Mouse (Mus musculus) urinary bladder, postnatal 36 days (tissue): ENCODE results near the gene Pltp.
A peak's percentile ranks its signal among the peaks of the same experiment; 100 is the strongest.
"Not testable (repeated sequence)": the region's sequence is repeated elsewhere in the genome, so short reads cannot be mapped to it uniquely, and the experiment has no call there.

Source experiments
- DNase-seq, 2 experiments: peaks; one replicate each; pipeline ENCODE4 v3.0.0; 2022; ENCODE audit warnings: low spot score in 2 of 2, mixed read lengths in 1 of 2

Pltp gene

DNA sequence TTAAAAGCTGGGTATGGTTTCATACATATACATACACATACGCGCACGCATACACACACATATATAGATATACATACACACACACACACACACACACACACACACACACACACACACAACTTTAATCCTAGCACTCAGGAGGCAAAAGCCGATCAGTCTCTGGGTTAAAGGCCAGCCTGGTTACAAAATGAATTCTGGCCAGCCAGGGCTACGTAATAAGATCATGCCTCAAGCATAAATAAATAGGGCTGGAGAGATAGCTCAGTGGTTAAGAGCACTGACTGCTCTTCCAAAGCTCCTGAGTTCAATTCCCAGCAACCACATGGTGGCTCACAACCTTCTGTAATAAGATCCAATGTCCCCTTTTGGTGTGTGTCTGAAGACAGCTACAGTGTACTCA lies 1.9 kb downstream of the Pltp start:
- not testable (repeated sequence) for DNase-seq

DNA sequence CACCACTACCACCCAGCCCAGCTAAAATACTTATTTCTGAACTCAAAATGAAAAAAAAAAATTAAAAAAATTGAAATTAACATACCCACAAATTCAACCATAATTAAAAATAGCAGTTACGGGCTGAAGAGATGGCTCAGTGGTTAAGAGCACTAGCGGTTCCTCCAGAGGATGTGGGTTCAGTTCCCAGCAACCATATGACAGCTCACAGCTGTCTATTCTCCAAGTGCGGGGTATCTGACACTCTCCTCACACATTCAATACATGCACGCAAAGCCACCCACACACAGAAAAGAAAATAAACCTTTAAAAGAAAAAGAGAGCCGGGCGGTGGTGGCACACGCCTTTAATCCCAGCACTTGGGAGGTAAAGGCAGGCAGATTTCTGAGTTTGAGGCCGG lies 7.5 kb downstream of the Pltp start:
- DNase-seq: no peak

DNA sequence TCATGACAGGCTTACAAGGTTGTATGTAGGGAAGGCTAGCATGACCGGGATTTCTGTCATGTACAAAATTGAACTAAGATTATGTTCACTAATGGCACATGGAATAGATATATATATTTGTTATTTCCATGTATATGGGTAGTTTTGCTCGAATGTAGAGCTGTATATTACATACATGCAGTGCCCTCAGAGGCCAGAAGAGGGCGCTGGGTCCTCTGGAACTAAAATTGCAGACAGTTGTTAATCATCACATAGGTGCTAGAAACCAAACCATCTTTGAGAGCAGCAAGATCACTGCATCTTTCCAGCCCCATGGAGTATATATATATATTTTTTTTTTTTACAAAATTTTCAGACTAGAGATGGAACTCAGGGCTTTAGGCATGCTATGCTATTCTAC lies 11.7 kb downstream of the Pltp start:
- DNase-seq: no peak

DNA sequence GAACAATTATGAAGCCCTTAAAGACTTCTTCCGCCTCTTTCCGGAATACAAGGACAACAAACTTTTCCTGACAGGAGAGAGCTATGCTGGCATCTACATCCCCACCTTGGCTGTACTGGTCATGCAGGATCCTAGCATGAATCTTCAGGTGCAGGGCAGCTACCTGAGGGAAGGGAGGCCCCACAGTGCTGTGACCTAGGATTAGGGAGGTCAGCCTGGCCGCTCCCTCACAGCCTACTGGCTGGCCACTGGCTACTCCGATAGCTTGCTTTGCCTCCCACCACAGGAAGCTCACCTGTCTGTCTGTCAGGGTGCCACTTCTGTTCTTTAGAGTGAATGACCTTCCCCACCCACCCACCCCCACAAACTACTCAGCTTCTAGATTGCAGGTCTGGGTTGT lies 22.3 kb downstream of the Pltp start:
- DNase-seq: no peak

DNA sequence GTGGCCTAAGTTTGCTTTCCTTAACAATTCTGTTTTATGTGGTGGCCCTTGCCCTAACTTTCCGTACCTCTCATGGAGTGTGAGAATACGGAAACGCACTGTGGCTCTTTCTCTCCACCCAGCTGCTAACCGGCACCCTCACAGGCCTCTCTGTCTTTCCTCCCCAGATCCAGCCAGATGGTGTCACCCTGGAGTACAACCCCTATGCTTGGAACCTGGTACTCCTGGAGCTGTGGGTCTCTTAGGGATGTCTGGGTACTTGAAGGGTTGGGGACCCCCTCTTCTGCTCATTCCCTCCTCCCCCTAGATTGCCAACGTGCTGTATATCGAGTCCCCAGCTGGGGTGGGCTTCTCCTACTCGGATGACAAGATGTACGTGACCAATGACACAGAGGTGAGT lies 23.0 kb downstream of the Pltp start:
- DNase-seq: peak in 1 of 2 experiments; percentile 11

DNA sequence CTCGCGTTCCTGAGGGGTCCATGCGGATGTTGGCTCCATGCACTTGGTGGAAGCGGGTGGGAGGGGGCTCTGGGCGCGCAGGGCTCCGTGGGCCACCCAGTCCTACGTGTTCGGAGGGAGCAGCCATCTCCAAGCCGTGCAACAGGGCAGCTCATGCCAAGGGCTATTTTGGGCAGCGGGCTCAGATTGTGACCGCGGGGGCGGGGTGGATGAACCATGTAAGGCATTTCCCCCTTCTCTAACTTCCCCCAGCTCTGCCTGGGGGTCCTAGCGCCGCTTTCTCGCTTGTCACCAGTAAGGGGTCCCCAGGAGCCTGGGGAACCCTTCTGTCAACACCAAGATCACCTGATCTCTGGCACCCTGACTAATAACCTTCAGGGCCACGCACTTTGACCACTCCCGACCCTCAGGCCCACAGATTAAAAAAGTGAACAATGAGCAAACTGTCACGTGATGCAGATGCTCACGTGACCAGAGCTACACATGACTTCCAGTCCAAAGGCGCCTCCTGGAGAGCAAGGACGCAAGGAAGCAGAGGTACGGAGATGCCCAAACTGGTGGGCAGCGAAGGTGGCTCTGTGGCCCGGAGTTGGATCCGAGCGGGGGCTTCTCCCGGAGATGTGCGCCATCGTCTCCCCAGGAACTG lies 24.1 kb downstream of the Pltp start, which contains the start of gene Neurl2:
Gene Neurl2, minus strand, starts transcription at position 143 of the 646 bp plus-strand sequence.
- DNase-seq: peak; percentile 89 to 90

DNA sequence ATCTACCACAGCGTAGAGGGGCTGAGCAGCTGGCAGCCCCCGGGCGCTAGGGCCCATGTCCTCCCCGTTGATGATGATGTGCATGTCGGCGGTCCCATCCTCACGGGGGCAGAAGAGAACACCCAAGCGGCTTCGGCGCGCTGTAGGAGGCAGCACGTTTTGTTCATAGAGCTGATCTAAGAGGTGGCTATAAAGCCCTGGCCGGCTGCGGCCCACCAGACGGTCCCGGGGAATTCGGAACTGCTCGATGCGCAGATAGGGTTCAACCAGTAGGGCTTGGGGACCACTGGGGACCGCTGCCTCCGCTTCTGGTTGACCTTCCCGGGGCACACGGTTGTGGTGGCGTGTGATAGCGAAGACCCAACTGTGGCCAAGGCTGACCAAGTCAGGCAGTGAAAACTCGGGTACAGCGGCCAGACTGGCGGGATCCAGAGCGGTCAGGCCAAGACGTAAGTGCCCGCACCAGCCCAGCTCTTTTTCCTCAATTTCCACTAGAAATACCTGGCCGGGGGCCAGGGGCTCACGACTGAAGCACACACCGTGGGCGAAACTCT lies 24.7 kb downstream of the Pltp start, which contains the start of gene Ctsa:
Gene Ctsa, plus strand, starts transcription at position 126 of the 554 bp plus-strand sequence.
- peak; percentile 65 to 78 for DNase-seq

DNA sequence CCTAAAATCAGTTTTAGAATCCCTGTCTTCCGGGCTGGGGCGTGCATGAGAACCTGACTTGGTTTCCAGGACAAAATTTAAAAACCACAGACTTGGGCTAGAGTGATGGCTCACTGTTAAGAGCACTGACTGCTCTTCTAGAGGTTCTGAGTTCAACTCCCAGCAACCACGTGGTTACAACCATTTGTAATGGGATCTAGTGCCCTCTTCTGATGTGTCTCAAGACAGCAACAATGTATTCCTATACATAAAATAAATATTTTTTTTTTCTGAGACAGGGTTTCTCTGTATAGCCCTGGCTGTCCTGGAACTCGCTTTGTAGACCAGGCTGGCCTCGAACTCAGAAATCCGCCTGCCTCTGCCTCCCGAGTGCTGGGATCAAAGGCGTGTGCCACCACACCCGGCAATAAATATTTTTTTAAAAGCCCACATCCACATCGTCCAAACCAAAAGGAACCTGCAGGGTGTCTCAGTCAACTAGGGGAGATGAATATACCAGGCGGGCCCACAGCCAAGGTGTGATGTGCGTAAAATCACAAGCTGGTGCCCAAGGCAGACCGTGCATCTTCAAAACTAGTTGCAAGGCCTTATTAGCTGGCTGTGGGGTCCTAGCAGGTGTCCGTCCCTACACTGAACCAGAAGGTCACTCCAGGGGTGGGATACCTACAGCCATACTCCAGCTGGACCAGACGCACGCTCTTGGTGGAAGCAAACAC lies 25.3 kb downstream of the Pltp start:
- no peak for DNase-seq

DNA sequence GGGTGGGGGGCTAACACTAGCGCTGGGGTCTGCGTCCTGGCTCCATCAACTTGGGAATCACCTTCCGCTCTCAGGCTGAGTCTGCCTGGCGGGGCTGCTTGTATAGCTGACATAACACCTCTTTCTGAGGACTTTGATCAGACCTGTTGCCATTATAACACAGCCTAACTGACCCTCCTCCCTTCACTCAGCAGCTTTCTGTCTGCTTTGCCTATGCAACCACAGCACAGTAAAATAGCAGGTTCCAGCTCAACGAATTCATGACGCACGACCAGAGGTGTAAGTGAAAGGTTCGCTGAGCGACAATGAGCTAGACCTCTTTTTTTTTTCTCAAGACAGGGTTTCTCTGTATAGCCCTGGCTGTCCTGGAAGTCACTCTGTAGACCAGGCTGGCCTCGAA lies 26.5 kb downstream of the Pltp start:
- no peak for DNase-seq

DNA sequence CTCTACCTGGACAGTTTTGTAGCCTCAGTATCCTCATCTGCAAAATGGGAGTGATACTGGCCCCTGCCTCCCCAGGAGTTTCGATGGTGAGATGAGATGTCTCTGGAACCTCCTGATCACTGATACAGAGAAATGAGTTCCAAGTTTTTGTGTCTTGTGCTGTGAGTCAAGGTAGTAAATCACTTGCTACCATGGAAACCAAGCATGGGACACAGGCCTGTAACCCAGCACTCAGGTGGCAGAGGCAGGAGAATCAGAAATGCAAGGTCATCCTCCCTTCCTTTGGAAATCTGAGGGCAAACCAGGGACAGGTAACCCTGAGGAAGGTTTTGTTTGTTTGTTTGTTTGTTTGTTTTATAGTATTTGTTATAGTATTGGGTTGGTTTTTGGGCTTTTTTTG lies 28.4 kb downstream of the Pltp start:
- DNase-seq: no peak

DNA sequence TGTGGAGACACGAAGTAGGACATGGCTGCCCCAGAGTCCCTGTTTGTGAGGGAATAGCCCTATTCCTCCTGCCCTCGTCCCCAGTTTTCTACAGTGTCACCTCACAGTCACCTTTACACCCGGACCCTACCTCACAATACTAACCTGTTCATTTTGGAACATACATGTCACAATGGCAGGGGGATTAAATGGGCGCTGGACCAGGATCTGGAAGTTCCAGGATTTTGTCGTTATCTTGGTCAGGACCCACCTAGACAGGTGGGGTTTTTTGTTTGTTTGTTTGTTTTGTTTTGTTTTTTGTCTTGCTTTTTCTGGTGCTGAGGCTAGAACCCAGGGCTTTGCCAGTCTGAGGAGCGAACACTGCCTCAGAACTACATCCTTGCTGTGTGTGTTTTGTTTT lies 29.1 kb downstream of the Pltp start, which contains the start of gene Spata25:
Gene Spata25, minus strand, starts transcription at position 101 of the 400 bp plus-strand sequence.
- DNase-seq: no peak

DNA sequence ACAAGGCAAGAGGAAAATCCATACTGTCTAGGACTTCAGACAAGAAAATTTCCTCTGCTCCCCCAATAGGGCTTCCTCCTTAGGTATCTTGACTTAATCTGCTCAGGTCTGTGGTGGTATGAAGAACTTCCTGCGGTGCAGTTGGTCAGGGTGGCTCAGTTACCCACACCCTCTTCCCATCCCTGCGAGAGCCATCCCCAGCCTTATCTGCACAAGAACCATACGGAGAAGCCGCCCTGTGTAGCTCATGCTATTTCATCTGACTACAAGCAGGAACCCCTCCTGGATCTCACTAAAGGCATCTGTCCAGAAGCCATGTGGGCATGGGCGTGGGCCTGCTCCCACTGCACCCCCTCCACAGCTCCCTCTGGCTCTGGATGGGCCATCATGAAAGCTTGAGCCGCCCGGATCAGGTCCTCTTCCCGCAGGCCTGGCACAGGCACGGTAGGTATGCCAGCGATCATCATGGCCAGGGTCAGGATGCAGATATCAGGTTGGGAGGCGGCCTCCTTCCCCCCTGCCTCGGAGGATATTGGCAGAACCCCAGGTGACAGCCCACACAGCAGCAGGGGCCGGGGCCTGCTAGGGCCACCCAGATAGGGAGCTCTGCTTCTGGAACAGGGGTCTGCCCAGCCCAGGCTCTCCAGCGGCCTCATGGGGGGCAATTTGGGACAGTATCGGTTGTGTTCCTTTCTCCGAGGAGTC lies 30.2 kb downstream of the Pltp start:
- no peak for DNase-seq

DNA sequence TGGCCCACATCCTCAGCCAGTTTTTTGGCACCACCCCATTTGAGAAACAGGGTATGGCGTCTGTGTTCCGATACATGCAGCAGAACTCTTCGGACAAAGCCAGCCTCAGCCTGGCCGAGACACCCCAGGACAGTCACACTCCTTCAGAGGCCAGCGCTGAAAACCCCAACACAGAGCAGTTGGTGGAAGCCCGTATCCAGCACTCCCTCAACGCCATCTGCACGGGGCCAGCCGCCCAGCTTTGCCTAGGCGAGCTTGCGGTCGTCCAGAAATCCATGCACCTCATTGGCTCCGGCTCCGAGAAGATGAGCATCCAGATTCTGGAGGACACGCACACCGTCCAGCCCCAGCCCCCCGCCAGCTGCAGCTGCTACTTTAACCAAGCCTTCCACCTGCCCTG lies 32.0 kb downstream of the Pltp start:
- no peak for DNase-seq

DNA sequence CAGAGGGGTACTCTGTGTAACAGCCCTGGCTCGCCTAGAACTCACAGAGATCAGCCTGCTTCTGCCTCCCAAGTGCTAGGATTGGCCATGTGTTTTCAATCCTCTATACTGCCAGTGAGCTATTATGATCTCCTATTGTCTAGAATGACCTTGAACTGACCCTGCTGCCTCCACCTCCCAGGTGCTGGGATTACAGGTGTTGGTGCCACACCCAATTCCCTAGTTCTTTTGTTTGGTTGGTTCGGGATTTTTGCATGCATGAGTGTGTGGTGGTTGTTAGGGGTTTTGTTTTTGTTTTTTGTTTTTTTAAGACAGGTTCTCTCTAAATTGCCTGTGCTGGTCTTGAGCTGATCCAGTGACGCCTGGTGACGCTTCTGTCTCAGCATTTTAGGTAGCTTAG lies 33.5 kb downstream of the Pltp start:
- no peak for DNase-seq

DNA sequence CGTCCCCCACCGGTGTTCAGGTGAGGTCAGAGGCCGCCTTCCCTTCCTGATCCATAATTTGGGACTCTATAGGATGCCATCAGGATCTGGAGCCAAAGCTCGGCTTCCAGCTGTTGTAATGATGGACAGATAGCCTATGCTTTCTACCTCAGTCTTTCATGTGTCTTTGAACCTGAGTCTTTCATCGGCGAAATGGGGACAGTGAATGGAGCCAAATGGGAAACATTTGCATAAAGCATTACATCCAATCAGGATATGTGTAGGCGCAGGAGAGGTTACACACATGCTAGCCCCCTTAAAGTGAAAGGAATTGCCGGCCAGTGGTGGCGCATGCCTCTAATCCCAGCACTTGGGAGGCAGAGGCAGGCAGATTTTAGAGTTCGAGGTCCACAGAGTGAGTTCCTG lies 34.3 kb downstream of the Pltp start:
- DNase-seq: no peak

DNA sequence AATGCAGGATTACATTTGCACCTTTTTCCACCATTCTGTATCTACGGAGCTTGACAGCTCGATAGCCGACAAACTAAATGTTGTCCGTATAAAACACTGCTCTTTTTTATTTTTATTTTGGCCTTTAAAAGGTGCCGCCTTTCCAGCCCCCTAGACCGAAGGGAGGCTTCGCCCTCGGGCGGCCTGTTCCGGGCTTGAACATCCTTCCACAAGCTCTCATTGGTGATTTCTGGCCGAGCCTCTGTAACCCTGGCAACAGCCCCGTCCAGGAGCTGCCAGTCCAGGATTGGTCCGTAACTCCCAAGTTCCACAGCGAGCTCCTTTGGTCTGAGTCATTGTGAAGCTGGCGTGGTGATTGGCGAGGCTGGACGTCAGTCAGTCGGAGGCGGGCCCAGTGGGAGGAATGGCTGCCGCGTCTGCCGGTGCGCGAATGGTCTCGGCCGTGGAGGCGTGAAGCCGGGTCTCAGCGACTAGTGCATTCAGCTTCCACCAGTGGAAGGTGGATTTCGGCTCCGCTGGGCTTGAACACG lies 34.8 kb downstream of the Pltp start, which contains the start of gene Zswim1:
Gene Zswim1, plus strand, starts transcription at position 51 of the 530 bp plus-strand sequence.
- DNase-seq: peak; percentile 100

DNA sequence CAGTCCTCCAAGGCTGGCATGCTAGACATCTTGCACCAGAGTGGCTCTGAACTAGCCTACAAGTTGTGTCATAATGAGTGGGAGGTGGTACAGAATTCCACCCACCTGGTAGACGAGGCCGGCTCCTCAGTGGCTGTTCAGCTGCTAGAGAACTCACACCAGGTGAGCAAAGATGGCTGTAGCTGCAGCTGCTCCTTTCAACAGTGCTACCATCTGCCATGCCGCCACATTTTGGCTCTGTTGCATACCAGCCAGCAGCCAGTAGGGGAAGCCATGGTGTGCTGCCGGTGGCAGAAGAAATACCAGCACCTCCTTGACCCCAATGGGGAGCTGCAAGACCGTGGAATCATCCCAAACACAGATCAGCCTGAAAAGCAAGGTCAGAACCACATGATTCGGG lies 36.5 kb downstream of the Pltp start:
- DNase-seq: no peak

DNA sequence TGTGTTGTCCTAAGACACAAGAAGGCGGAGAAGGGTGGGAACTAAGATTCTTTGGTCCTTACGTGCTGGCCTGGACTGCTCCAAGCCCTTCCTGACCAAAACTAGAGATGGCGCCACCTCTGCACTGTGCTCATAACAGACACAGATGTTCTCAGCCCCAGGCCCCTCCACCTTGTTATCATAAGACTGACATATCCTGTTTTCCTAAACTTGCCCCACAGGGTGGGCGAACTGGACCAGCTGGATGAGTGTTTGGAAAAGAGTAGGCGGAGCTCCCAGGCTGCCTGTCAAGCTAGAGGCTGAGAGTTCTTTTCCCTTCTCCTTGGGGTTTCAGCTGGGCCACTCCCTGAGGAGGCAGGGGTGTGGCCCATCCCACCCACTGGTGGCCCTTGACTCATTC lies 39.8 kb downstream of the Pltp start:
- no peak for DNase-seq

DNA sequence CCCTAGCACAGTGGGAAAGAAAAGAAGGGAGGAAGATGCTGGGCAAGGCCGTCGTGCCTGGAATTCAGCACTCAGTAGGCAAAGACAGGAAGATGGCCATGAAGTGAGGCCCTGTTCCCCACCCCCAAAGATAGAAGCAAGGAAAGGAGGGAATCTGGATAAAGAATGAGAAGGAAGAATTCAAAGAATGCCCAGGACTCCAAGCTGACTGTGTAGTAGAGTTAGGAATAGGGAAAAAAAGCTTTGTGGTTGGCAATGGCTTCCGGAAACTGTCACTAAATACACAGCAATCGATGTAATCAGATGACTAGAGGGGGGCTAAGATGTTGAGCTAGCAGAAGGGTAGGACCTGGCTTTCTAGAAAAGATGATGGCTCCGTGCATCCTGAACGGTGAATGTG lies 40.3 kb downstream of the Pltp start:
- DNase-seq: no peak

DNA sequence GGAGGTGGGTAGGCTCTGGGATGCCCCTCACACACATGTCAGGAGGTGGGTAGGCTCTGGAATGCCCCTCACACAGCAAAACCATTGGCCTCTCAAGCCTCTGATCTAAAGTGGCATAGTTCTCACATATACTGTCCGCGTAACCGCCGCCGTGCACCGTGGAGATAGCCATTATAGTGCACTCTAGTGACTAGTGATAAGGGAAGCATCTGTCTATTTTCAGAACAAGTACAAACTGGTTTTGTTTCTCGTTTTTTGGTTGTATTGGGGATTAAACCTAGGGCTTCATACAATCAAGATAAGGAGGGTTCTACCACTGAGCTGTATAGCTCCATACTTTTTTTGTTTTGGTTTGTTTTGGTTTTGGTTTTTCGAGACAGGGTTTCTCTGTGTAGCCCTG lies 41.7 kb downstream of the Pltp start:
- DNase-seq: no peak

DNA sequence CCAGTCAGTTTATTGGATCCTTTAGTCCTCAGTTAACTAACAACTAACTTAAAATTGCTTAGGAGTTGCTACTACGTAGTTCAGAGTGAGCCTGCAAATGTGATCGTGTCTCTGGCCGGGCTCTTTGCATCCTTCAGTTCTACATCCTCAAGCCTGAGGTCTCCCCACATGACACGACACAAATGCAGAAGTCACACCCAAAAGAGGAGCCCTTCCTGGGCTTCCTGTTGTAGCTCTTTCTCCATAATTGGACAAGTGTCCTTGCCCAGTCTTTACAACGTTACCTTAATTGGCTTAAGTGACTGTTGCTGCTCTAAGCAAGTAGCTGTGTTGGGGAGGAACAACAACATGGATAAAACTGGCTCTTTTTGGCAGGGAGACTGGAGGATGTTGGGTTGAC lies 42.2 kb downstream of the Pltp start:
- no peak for DNase-seq

DNA sequence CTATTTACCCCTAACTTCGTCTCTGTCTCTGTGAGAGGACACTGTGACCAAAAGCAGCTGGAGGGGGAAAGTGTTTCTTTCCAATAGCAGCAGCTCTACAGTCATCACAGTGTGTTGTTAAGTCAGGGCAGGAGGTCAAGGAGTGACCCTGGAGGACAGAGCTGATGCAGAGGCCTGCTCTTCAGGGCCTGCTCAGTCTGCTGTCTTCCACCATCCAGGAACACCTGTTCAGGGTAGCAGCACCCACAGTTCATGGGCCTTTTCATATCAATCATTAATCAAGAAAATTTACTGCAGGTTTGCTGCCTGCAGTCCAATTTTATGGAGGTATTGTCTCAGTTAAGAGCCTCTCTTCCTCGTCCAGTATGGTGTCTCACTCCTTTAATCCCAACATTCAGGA lies 44.0 kb downstream of the Pltp start:
- no peak for DNase-seq
